Mouse (Mus musculus): ENCODE data around the gene Rnf123.

Rnf123 gene

DNA sequence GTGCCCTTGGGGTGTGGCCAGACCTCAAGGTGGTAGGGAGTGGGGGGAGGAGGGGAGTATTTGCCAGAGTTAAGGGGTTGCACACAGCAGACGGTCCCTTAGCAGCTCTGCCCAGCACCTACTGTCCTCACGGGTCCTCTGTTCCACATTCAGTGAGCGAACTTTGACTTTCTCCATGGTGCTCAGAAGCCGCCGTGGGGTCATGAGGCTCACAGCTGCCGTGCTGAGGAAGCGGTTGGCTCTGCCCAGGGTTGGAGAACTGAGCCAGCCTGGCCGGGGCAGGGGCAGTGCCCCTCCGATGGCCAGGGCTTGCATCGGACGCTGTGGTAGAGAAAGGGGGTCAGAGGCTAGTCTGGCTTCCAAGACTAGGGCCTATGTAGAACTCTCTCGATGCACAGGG is 19.8 kb downstream of the Rnf123 start:
- in situ Hi-C loops (cut with MseI, MboI): no loop called here

DNA sequence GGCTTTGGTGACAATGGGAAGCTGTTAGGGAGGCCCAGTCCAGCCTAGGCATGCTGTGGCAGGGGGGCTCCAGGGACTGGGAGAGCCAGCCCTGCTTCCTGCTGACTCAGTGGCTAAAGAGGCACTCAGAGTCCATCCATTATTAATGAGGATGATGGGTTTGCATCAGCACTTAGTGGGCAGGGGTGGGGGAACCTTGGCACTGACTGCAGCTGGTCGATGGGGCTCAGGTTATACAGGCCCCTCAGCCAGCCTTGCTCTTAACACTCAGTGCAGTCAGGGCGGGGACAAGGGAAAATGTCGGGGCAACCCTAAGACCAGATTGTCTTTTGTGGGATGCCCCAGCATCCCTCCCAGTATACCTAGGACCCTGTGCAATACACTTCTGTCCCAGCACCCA is 21.0 kb downstream of the Rnf123 start:
- in situ Hi-C loops (cut with MseI, MboI): no loop called here

DNA sequence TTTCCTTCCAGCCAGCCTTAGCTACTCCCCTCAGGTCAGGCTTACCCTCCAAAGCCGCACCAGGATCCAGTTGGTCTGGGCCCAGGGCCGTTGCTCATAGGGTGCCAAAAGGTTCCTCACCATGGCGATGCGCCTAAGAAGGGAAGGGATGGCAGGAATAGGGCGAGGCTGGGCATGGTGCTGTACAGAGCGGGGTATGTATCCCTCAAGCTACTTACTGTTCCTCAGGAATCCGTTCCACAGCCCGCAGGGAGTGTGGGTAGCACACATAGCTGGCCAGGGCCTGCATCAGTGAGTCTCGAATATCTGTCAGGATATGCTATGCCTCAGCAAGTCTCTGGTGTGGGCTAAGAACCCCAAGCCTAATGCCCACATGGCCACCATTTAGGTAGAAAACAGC is 24.9 kb downstream of the Rnf123 start:
- in situ Hi-C loops (cut with MseI, MboI): no loop called here

- in situ Hi-C loops (cut with MseI, MboI): no loop called here
Observed at GRCm38 (mm10) chr9:108057262-108057562, 25.9 kb downstream of the Rnf123 start.

- in situ Hi-C loops (cut with MseI, MboI): no loop called here
Observed at GRCm38 (mm10) chr9:108056361-108057261, 26.5 kb downstream of the Rnf123 start.

DNA sequence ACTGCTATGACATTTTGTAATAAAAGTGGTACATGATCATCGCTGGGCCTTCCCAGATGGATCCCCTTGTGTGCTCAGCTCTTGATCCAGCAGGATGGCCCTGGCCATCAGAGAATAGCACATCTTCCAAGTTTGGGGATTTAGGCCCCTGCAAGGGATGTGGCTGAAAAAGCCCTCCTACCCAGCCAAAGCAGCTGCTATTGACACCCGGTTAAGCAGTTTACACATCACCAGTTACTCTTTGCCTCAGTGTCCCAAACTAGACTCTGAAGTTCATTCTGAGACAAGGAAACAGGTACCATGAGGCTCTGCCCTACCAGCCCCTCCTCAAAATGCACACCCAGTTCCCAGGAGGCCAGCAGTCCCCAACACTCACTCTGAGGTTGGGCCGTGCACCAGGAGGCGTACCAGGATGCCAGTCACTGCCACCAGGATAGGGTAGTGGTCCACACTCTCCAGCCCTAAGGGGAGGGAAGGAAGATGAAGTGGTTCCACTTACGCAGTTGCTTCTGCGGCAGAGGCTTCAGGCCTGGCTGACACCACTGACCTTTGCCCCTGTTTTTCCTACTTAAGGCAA is 27.4 kb downstream of the Rnf123 start:
- in situ Hi-C loops (cut with MseI, MboI): no loop called here

GRCm38 (mm10) chr9:108055061-108055460 is 28.1 kb downstream of the Rnf123 start:
- in situ Hi-C loops (cut with MseI, MboI): no loop called here

- in situ Hi-C loops (cut with MseI, MboI): no loop called here
Observed at GRCm38 (mm10) chr9:108054331-108055040, 28.7 kb downstream of the Rnf123 start.

- in situ Hi-C loops (cut with MseI, MboI): no loop called here
Observed at GRCm38 (mm10) chr9:108053665-108054225, 29.4 kb downstream of the Rnf123 start.

GRCm38 (mm10) chr9:108052885-108053664 is 30.1 kb downstream of the Rnf123 start, which contains the start of gene Amigo3:
Gene Amigo3 (plus strand): TSS chr9:108053159.
- in situ Hi-C loops (cut with MseI, MboI): no loop called here

GRCm38 (mm10) chr9:108052411-108052810 is 30.7 kb downstream of the Rnf123 start:
- in situ Hi-C loops (cut with MseI, MboI): no loop called here

DNA sequence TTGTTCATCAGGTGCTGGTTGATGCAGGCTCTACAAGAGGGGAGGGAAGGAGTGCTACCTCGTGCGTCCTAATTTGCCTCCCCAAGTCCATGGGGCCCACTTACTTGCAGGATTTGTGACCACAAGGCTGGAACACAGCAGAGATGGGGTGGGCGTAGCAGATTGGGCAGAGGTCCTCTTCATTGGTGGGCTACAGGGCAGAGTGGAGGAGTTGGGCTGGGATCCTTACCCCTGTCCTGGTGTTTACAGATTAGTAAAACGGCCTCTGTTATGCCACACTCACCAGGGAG is 31.3 kb downstream of the Rnf123 start:
- in situ Hi-C loops (cut with MseI, MboI): no loop called here

DNA sequence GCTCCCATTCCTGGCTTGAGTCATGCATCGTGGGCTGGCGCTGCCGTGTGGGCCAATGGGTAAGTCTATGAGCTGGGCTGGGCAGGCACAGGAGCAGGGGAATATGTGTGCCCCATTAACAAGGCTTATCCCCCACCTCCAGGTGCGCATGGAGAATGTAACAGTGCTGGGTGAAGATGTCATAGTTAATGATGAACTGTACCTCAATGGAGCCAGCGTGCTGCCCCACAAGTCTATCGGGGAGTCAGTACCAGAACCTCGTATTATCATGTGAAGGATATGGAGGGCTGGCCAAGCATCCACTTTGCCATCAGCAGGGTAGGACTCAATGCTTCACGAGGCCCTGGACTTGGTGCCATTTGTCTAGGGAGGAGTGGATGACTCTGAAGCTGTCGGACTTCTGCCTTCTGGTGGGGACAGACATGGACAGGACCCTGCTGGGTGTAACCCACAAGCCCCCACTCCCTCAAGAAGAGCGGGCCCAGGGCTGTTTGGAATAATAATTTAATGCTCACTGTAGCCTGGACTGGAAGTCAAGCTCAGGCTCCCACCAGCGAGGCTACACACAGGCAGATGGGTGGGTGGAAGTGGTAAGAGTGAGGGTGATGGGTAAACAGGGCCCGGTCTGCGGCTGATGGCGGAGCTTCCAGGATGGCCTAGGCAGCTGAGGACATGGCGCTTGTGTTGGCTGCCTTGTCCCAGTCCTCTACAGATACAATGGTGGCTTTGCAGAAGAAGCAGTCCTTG is 31.8 kb downstream of the Rnf123 start:
- in situ Hi-C loops (cut with MseI, MboI): no loop called here

DNA sequence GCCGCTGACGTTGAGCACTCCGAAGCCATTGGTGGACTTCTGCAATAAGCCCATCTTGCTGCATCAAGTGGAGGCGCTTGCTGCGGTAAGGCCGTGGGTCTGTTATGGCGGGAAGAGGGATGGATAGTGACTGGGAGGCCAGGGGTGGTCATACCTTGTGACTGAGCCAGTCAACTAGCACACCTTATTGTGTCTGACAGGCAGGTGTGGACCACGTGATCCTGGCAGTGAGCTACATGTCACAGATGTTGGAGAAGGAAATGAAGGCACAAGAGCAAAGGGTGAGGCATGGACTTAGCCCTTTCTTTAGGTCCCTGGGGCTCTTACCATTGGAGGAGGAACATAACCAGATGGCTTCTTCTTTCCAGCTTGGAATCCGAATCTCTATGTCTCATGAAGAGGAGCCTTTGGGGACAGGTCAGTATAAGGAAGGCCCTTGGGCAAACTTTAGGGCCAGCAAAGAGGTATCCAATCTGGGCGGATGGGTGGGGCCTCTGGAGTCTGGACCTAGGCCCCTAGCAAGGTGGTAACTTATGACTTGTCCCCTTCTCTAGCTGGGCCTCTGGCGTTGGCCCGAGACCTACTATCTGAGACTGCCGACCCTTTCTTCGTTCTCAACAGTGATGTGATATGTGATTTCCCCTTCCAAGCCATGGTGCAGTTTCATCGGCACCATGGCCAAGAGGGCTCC is 33.4 kb downstream of the Rnf123 start:
- in situ Hi-C loops (cut with MseI, MboI): no loop called here

GRCm38 (mm10) chr9:108049016-108049455 is 34.1 kb downstream of the Rnf123 start, which contains the start of gene Gmppb:
Gene Gmppb (plus strand): TSS chr9:108049242.
- in situ Hi-C loops (cut with MseI, MboI): no loop called here

- in situ Hi-C loops (cut with MseI, MboI): no loop called here
Observed at GRCm38 (mm10) chr9:108048566-108048955, 34.6 kb downstream of the Rnf123 start.

DNA sequence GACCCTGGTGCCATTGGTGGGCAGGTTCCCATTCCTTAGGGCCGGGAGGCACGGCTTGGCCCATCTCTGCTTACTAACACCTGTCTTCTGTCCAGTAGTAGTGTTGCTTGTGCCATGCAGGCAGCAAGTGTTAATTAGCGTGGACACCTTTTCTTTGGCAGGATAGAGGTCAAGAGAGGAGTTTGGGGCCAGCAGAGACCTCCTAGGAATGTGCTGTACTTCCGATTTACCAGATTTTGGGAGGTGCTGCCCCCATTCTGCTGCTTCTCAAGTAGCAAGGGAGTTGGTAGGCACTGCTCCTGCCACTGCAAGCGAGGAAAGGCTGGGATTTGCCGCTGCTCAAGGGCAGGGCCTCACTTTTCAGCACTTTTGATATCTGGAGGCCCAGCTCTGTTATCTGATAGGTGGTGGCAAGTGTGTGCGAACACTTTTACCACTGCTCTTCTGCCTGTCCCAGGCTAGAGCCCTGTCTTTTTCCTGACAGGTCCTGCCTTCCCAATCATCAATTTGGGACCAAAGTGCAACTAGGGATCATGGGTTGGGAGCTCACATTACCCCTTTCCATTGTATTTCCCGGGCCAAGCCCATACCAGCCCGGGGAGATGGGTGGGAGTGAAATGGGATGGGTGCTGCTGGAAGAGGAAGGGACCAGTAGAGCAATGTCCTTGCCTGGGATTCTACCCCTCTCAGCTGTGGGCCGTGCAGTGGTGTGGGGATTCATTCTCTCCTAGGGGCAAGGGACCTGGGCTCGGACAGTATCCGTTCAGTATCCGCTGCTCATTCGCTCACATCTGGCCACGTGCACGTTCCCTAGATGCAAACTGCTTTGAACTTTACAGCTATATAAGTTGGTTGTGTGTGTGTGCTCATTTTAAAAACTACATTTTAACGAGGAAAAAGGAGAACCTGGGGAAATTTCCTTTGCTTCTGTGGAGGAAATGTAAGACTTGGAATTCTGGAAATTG is 35.3 kb downstream of the Rnf123 start:
- in situ Hi-C loops (cut with MseI, MboI): no loop called here

- in situ Hi-C loops (cut with MseI, MboI): no loop called here
Observed at GRCm38 (mm10) chr9:108046582-108046981, 36.6 kb downstream of the Rnf123 start.
